Mouse (Mus musculus): ENCODE data around the gene Arhgap28.

GRCm38 (mm10) chr17:68046341-68046675 is 42.4 kb upstream of the Arhgap28 start:
- TF ChIP-seq POLR2A (IDR thresholded peaks at IDR 0.05; ENCODE audit: control insufficient read depth, extremely low read depth, insufficient read depth, low read length, poor library complexity) (no peak), CTCF (IDR thresholded peaks at IDR 0.05; ENCODE audit: borderline replicate concordance, control insufficient read depth, extremely low read depth, insufficient read depth, low read length, poor library complexity) (no peak)

Data from thymus, adult 2 months (tissue).